Mouse (Mus musculus) testis, adult 2 months (tissue): ENCODE results near the gene Rcan2.

Source experiments
- CTCF ChIP-seq: fragments of 200-500 bp; IDR thresholded peaks from 2 replicates; pipeline ENCODE4 v1.5.1; 2012; ENCODE audit warnings: low read depth, mild to moderate bottlenecking, inconsistent platforms, low read length, moderate library complexity; ENCODE audit not compliant: control insufficient read depth, insufficient read depth, insufficient replicate concordance
- POLR2A ChIP-seq: fragments of 200-500 bp; IDR thresholded peaks from 2 replicates; pipeline ENCODE4 v1.6.1; 2012; ENCODE audit warnings: low read depth, mild to moderate bottlenecking, inconsistent platforms, low read length, moderate library complexity; ENCODE audit not compliant: control insufficient read depth

- no peak for TF ChIP-seq POLR2A
- no peak for TF ChIP-seq CTCF
Observed at GRCm38 (mm10) chr17:44053427-44053826, 252.3 kb downstream of the Rcan2 start.
